Mouse (Mus musculus): ENCODE data around the gene Ptgs2. TPM values are rescaled to one million over a fixed set of nuclear protein-coding genes. Genes with fewer than 3 reads are reported as not detected.

Ptgs2 gene
- polyA plus RNA-seq, 1 experiment from 2014 or later = 0.10 TPM

DNA sequence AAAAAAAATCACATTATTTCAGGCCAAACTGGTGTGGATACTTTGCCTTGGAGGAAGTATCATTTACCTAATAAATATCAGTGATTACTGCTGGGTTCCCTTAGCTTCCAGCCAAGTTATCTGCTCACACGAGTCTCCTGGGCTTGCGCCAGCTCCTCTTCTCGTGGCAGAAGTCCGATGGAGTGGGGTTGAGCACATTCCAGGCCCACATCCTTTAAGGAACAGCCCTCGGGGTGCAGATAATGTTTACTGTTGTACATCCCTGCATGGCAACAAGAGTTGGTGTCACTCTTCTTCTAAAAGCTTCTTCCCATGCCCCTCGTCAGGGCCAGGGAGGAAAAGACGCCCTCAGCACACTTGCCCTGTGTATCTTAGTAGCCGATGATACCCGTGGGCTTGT is 39.9 kb downstream of the Ptgs2 start:
- H3K9ac ChIP-seq (ENCODE audit: low read length) = no peak overlapping the region
- no peaks in the 10 kb centered on the region for H3K27me3 ChIP-seq (ENCODE audit: control insufficient read depth, insufficient read depth, low read depth, low read length)
- no peaks in the 10 kb centered on the region for H3K9me3 ChIP-seq (ENCODE audit: control insufficient read depth, low read length)
- no peak overlapping the region for H3K4me3 ChIP-seq (ENCODE audit: low read length)
- 52% methylated on average over 9 of the region's 9 CpGs for WGBS
- no peaks in the 10 kb centered on the region for H3K4me1 ChIP-seq (replicated peaks; ENCODE audit: control insufficient read depth, insufficient read depth, low read length)
- no peak overlapping the region for H3K4me2 ChIP-seq (ENCODE audit: low read depth, low read length)
- no peak for ATAC-seq (ENCODE audit: low read depth)
- H3K36me3 ChIP-seq (ENCODE audit: control insufficient read depth, insufficient read depth, low read length) = no peaks in the 10 kb centered on the region
- H3K27ac ChIP-seq (ENCODE audit: low read length) = no peak overlapping the region

DNA sequence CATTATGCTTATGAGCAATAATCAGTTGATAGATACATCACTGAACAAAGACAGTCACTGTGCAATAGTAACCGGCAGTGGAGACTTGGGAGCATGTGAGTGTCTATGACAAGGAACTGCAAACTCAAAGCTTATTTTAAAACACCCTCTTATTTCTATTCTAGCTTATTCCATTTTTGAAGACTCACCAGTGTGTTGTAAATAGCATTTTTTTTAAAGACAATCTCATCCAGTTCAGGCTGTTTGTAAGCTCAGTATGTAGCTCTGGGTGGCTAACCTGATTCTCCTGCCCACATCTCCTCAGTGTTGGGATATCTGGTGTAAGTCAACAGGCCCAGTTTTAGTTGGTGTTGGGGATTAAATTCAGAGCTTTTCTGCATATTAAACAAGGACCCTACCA is 42.1 kb downstream of the Ptgs2 start:
- no peaks in the 10 kb centered on the region for H3K27me3 ChIP-seq (ENCODE audit: control insufficient read depth, insufficient read depth, low read depth, low read length)
- ATAC-seq (ENCODE audit: low read depth) = no peak
- no peaks in the 10 kb centered on the region for H3K9me3 ChIP-seq (ENCODE audit: control insufficient read depth, low read length)
- 75% methylated on average over 1 of the region's 1 CpGs for WGBS
- H3K4me2 ChIP-seq (ENCODE audit: low read depth, low read length) = no peak overlapping the region
- H3K27ac ChIP-seq (ENCODE audit: low read length) = no peak overlapping the region
- H3K36me3 ChIP-seq (ENCODE audit: control insufficient read depth, insufficient read depth, low read length) = no peaks in the 10 kb centered on the region
- H3K9ac ChIP-seq (ENCODE audit: low read length) = no peak overlapping the region
- H3K4me1 ChIP-seq (replicated peaks; ENCODE audit: control insufficient read depth, insufficient read depth, low read length) = no peaks in the 10 kb centered on the region
- H3K4me3 ChIP-seq (ENCODE audit: low read length) = no peak overlapping the region

DNA sequence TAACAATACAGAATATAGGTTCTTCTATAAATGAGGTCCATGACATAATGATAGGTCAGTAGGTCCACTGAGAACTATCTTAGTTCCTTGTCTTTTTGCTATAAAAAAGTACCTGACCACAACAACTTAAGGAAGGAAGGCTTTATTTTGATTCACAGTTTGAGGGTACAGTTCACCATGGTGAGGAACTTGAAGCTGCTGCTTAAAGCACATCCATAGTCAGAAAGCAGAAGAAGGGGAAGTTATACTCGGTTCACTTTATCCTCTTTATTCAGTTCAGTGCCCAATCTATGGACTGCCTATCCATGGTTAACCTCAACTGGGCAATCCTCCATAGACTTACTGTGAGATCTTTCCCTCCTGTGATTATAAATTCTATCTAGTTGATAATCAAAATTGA is 43.7 kb downstream of the Ptgs2 start:
- H3K4me1 ChIP-seq (replicated peaks; ENCODE audit: control insufficient read depth, insufficient read depth, low read length) = no peaks in the 10 kb centered on the region
- H3K36me3 ChIP-seq (ENCODE audit: control insufficient read depth, insufficient read depth, low read length) = no peaks in the 10 kb centered on the region
- no peak overlapping the region for H3K27ac ChIP-seq (ENCODE audit: low read length)
- no peak overlapping the region for H3K4me3 ChIP-seq (ENCODE audit: low read length)
- no peaks in the 10 kb centered on the region for H3K27me3 ChIP-seq (ENCODE audit: control insufficient read depth, insufficient read depth, low read depth, low read length)
- no peak overlapping the region for H3K9ac ChIP-seq (ENCODE audit: low read length)
- 59% methylated on average over 1 of the region's 1 CpGs for WGBS
- no peak for ATAC-seq (ENCODE audit: low read depth)
- no peak overlapping the region for H3K4me2 ChIP-seq (ENCODE audit: low read depth, low read length)
- H3K9me3 ChIP-seq (ENCODE audit: control insufficient read depth, low read length) = no peaks in the 10 kb centered on the region

DNA sequence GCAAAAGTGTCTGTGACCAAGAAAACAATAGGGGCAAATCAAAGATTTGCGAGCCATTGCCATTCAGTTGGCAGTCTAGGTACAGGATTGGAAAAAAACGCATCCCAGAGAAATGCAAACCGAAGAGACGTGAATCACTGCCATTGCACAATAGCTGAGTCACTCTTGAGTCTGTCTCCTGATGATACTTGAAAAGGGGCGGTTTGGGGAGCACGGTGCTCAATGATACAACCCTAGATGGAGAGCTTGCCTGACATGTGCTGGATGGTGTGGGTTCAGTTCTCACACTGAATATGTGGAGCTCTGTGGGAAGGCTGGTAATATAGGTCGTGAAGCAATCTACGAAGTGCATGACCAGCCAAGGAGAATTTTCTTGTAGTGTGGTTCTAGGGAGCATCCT is 45.2 kb downstream of the Ptgs2 start:
- Histone ChIP-seq H3K27me3 (ENCODE audit: control insufficient read depth, insufficient read depth, low read depth, low read length) (no peaks in the 10 kb centered on the region), H3K9me3 (ENCODE audit: control insufficient read depth, low read length) (no peaks in the 10 kb centered on the region), H3K27ac (ENCODE audit: low read length) (no peak overlapping the region), H3K4me1 (replicated peaks; ENCODE audit: control insufficient read depth, insufficient read depth, low read length) (no peaks in the 10 kb centered on the region), H3K4me2 (ENCODE audit: low read depth, low read length) (no peak overlapping the region), H3K36me3 (ENCODE audit: control insufficient read depth, insufficient read depth, low read length) (no peaks in the 10 kb centered on the region), H3K4me3 (ENCODE audit: low read length) (no peak overlapping the region), H3K9ac (ENCODE audit: low read length) (no peak overlapping the region)
- ATAC-seq (ENCODE audit: low read depth) = no peak
- 85% methylated on average over 8 of the region's 8 CpGs for WGBS

DNA sequence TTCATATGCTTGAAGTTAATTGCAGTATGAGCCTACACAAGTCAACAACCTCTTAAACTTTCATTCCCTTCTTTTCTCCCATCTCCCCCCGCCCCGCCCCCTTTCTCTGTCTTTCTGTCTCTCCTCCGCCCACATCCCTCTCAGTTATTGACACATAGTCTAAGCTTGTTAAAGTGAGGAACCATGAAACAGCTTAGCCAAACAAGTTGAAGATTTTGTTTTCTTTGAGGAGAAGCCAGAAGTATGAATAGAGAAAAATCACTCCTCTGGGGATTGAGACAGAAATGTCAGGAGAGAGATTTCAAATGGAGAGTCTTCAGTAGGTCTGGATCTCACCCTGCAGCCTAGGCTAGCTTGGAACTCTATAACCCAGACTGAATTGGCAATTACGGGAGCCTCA is 47.4 kb downstream of the Ptgs2 start:
- Histone ChIP-seq H3K27me3 (ENCODE audit: control insufficient read depth, insufficient read depth, low read depth, low read length) (no peaks in the 10 kb centered on the region), H3K4me1 (replicated peaks; ENCODE audit: control insufficient read depth, insufficient read depth, low read length) (no peaks in the 10 kb centered on the region), H3K4me2 (ENCODE audit: low read depth, low read length) (no peak overlapping the region), H3K9me3 (ENCODE audit: control insufficient read depth, low read length) (no peaks in the 10 kb centered on the region), H3K36me3 (ENCODE audit: control insufficient read depth, insufficient read depth, low read length) (no peaks in the 10 kb centered on the region), H3K27ac (ENCODE audit: low read length) (no peak overlapping the region), H3K9ac (ENCODE audit: low read length) (no peak overlapping the region), H3K4me3 (ENCODE audit: low read length) (no peak overlapping the region)
- 82% methylated on average over 4 of the region's 4 CpGs for WGBS
- no peak for ATAC-seq (ENCODE audit: low read depth)

DNA sequence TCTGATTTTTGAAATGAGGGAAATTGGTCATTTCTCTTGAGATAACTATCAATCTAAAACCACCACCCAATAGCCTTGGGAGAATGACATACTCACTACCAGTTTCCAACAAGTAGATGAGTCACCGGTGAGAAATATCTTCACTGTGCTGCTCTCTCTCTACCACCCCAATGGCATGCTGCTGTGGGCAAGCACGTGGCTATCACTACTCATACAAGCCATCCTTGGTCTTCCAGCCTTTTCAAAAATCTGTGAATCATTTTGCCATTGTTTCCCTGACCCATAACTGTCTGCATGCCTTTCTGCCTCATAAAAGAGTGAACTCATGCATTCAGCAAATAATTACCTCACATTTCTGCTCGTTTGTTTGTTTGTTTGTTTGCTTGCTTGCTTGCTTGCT is 51.6 kb downstream of the Ptgs2 start:
- no peak overlapping the region for H3K4me3 ChIP-seq (ENCODE audit: low read length)
- no peaks in the 10 kb centered on the region for H3K4me1 ChIP-seq (replicated peaks; ENCODE audit: control insufficient read depth, insufficient read depth, low read length)
- H3K27me3 ChIP-seq (ENCODE audit: control insufficient read depth, insufficient read depth, low read depth, low read length) = no peaks in the 10 kb centered on the region
- no peak for ATAC-seq (ENCODE audit: low read depth)
- H3K27ac ChIP-seq (ENCODE audit: low read length) = no peak overlapping the region
- H3K4me2 ChIP-seq (ENCODE audit: low read depth, low read length) = no peak overlapping the region
- H3K36me3 ChIP-seq (ENCODE audit: control insufficient read depth, insufficient read depth, low read length) = no peaks in the 10 kb centered on the region
- no peaks in the 10 kb centered on the region for H3K9me3 ChIP-seq (ENCODE audit: control insufficient read depth, low read length)
- WGBS = 67% methylated on average over 3 of the region's 3 CpGs
- no peak overlapping the region for H3K9ac ChIP-seq (ENCODE audit: low read length)

Small RNA genes lying within 50 kb of the gene (microRNA-seq; reads per million reads assigned to microRNA genes)
- not detected for gene Gm44329

Other genes starting within 250 kb of the Ptgs2 start
- gene Pla2g4a, start 138.7 kb upstream of the Ptgs2 start, polyA plus RNA-seq (2015; fragmentation: Nextera tagmentation; extraction: Ambion mirVana) = 13.7 and 14.4 TPM in 2 replicates
- not detected in 2 replicates for gene Pdc, start 219.4 kb downstream of the Ptgs2 start, polyA plus RNA-seq (2015; fragmentation: Nextera tagmentation; extraction: Ambion mirVana)

All from lung, embryonic 16.5 days (tissue).